17 mouse cellular contexts compared by ENCODE assay signal in the genomic region with DNA sequence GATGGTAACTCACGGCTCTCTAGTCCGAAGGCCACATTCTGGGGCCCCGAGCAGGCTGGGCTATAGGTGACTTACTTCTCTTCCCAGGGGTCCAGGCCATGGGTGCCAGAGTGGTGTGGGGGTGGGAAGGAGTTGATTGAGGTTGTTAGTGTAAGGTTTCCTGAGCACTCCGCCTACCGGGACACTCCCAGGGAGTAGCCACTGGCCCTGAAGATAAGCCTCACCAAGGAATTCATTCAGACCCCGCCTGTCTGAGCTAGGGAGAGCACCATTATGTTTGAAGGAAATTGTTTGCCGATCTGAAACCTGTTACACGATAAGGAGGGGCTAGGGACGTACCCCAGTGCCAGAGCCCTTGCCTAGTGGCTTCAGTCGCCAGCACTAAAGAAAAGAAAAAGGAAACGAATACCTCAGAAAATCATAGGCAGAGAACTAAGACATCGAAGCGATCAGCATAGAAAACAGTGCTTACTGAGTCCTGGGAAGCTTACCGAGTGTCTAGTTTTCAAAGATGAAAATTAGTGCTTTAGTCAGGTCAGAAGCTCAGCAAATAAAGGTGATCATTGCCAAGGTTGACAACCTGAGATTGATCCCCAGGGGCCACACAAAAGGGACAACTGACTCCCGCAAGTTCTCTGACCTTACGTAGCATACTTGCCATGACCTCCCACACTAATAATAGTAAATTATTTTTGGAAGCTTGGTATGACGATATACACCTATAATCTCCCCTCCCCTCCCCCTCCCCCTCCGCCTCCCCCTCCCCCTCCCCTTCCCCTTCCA. TPM values are rescaled to one million over a fixed set of nuclear protein-coding genes. Genes with fewer than 3 reads are reported as not detected.
DNase-seq lines count a peak whose midpoint lies in the region; ATAC-seq and TF ChIP-seq lines count a peak whose summit lies in the region.
"Had no signal": no experiment of that assay in that cellular context is flagged by ENCODE, and none has a peak within 500 bp of the region (broad histone marks: within the 10 kb centered on the region; RNA-seq: fewer than 3 reads in every experiment).

No protein-coding gene starts in this region.

- no peak for TF ChIP-seq EP300 in stomach, postnatal 0 days (optimal IDR thresholded peaks at IDR 0.05)

- ATAC-seq in lung, embryonic 15.5 days (ENCODE audit: borderline replicate concordance, extremely low read depth, low FRiP score, low TSS enrichment) = 0 out of 2 replicates have a peak, but pooled peaks have one; percentile 23
- peak; percentile 33 for ATAC-seq in intestine, postnatal 0 days
- peak; percentile 72 for ATAC-seq in lung, embryonic 16.5 days (ENCODE audit: low read depth)
- ATAC-seq in stomach, postnatal 0 days (ENCODE audit: low FRiP score, low TSS enrichment) = peak; percentile 78
- no peak for ATAC-seq in midbrain, embryonic 14.5 days (ENCODE audit: low FRiP score, low TSS enrichment)
- ATAC-seq: midbrain, embryonic 13.5 days had no signal

- H3K27ac ChIP-seq in lung, embryonic 15.5 days = peak overlapping the region; percentile 41; the same call in 1 of the 2 replicates
- H3K27ac ChIP-seq in intestine, postnatal 0 days (ENCODE audit: low read depth, low read length) = peak overlapping the region; percentile 78
- H3K27ac ChIP-seq in lung, embryonic 16.5 days (ENCODE audit: low read length) = peak overlapping the region; percentile 17; the same call in 1 of the 2 replicates
- peak overlapping the region; percentile 71 for H3K27ac ChIP-seq in stomach, postnatal 0 days (replicated peaks)
- no peak overlapping the region for H3K27ac ChIP-seq in forebrain, embryonic 10.5 days
- no peak overlapping the region for H3K27ac ChIP-seq in midbrain, embryonic 14.5 days (replicated peaks; ENCODE audit: low read depth, low read length)
- H3K27ac ChIP-seq: heart, embryonic 13.5 days; macrophage; midbrain, embryonic 13.5 days had no signal

- H3K4me3 ChIP-seq in lung, embryonic 15.5 days = no peak overlapping the region
- H3K4me3 ChIP-seq in intestine, postnatal 0 days (ENCODE audit: low read depth, low read length) = no peak overlapping the region
- no peak overlapping the region for H3K4me3 ChIP-seq in lung, embryonic 16.5 days (ENCODE audit: low read length)
- H3K4me3 ChIP-seq in stomach, postnatal 0 days (ENCODE audit: low read depth, low read length) = no peak overlapping the region
- H3K4me3 ChIP-seq in forebrain, embryonic 10.5 days = no peak overlapping the region
- no peak overlapping the region for H3K4me3 ChIP-seq in midbrain, embryonic 14.5 days (replicated peaks; ENCODE audit: low read depth, low read length)
- H3K4me3 ChIP-seq: heart, embryonic 13.5 days; midbrain, embryonic 13.5 days had no signal

- no peak for DNase-seq in lung, postnatal 14 days
- DNase-seq in stomach, postnatal 0 days (ENCODE audit: low spot score) = peak; percentile 73
- DNase-seq in frontal cortex, postnatal 36 days (ENCODE audit: low spot score in 2 of 2) = no peak
- no peak for DNase-seq in forebrain, embryonic 10.5 days (ENCODE audit: extremely low spot score, low spot score)
- no peak for DNase-seq in midbrain, embryonic 14.5 days
- DNase-seq: cerebellum, postnatal 25 days; gastrocnemius, postnatal 36 days; heart, postnatal 4 days; kidney, postnatal 25 days; thymus, adult 2 months had no signal

- H3K9ac ChIP-seq in lung, embryonic 15.5 days = no peak overlapping the region
- no peak overlapping the region for H3K9ac ChIP-seq in intestine, postnatal 0 days (ENCODE audit: low read depth, low read length)
- no peak overlapping the region for H3K9ac ChIP-seq in lung, embryonic 16.5 days (ENCODE audit: low read length)
- no peak overlapping the region for H3K9ac ChIP-seq in stomach, postnatal 0 days (ENCODE audit: low read length)
- H3K9ac ChIP-seq in midbrain, embryonic 14.5 days (replicated peaks; ENCODE audit: low read length) = no peak overlapping the region
- H3K9ac ChIP-seq: heart, embryonic 13.5 days; midbrain, embryonic 13.5 days had no signal

- TF ChIP-seq CTCF in intestine, postnatal 0 days (IDR thresholded peaks at IDR 0.05; ENCODE audit: low read depth) = no peak
- TF ChIP-seq CTCF in stomach, postnatal 0 days (IDR thresholded peaks at IDR 0.05; ENCODE audit: low read depth) = no peak

- no peaks in the 10 kb centered on the region for H3K4me1 ChIP-seq in lung, embryonic 15.5 days
- peaks cover 8% of the 10 kb centered on the region; the same call in 1 of the 2 replicates for H3K4me1 ChIP-seq in intestine, postnatal 0 days (replicated peaks; ENCODE audit: control insufficient read depth, insufficient read depth, low read length)
- H3K4me1 ChIP-seq in lung, embryonic 16.5 days (replicated peaks; ENCODE audit: control insufficient read depth, insufficient read depth, low read length) = no peaks in the 10 kb centered on the region
- no peaks in the 10 kb centered on the region for H3K4me1 ChIP-seq in stomach, postnatal 0 days (replicated peaks; ENCODE audit: control insufficient read depth, insufficient read depth)
- no peaks in the 10 kb centered on the region for H3K4me1 ChIP-seq in forebrain, embryonic 10.5 days
- H3K4me1 ChIP-seq in midbrain, embryonic 14.5 days (ENCODE audit: control insufficient read depth, insufficient read depth, low read length) = no peaks in the 10 kb centered on the region
- H3K4me1 ChIP-seq: midbrain, embryonic 13.5 days had no signal

- no peak overlapping the region for H3K4me2 ChIP-seq in lung, embryonic 15.5 days
- H3K4me2 ChIP-seq in intestine, postnatal 0 days (replicated peaks; ENCODE audit: low read depth) = peak overlapping the region; percentile 50
- no peak overlapping the region for H3K4me2 ChIP-seq in lung, embryonic 16.5 days (ENCODE audit: low read depth, low read length)
- H3K4me2 ChIP-seq in stomach, postnatal 0 days (replicated peaks; ENCODE audit: low read depth) = no peak overlapping the region
- no peak overlapping the region for H3K4me2 ChIP-seq in midbrain, embryonic 14.5 days (ENCODE audit: low read length)
- H3K4me2 ChIP-seq: heart, embryonic 13.5 days; midbrain, embryonic 13.5 days had no signal

- H3K27me3 ChIP-seq in lung, embryonic 15.5 days = no peaks in the 10 kb centered on the region
- no peaks in the 10 kb centered on the region for H3K27me3 ChIP-seq in intestine, postnatal 0 days (replicated peaks; ENCODE audit: control insufficient read depth, insufficient read depth, low read length)
- no peaks in the 10 kb centered on the region for H3K27me3 ChIP-seq in lung, embryonic 16.5 days (ENCODE audit: control insufficient read depth, insufficient read depth, low read depth, low read length)
- H3K27me3 ChIP-seq in stomach, postnatal 0 days (ENCODE audit: control insufficient read depth, insufficient read depth, low read length) = no peaks in the 10 kb centered on the region
- no peaks in the 10 kb centered on the region for H3K27me3 ChIP-seq in forebrain, embryonic 10.5 days (ENCODE audit: poor library complexity, severe bottlenecking)
- H3K27me3 ChIP-seq in midbrain, embryonic 14.5 days (ENCODE audit: control insufficient read depth, insufficient read depth, low read length) = no peaks in the 10 kb centered on the region
- H3K27me3 ChIP-seq: heart, embryonic 13.5 days; midbrain, embryonic 13.5 days had no signal

- H3K36me3 ChIP-seq in lung, embryonic 15.5 days = no peaks in the 10 kb centered on the region
- H3K36me3 ChIP-seq in intestine, postnatal 0 days (ENCODE audit: control insufficient read depth, insufficient read depth) = peaks cover 7% of the 10 kb centered on the region; the same call in 1 of the 2 replicates
- H3K36me3 ChIP-seq in lung, embryonic 16.5 days (ENCODE audit: control insufficient read depth, insufficient read depth, low read length) = no peaks in the 10 kb centered on the region
- no peaks in the 10 kb centered on the region for H3K36me3 ChIP-seq in stomach, postnatal 0 days (ENCODE audit: control insufficient read depth, insufficient read depth, low read length)
- no peaks in the 10 kb centered on the region for H3K36me3 ChIP-seq in forebrain, embryonic 10.5 days (replicated peaks)
- no peaks in the 10 kb centered on the region for H3K36me3 ChIP-seq in midbrain, embryonic 14.5 days (ENCODE audit: control insufficient read depth, insufficient read depth, low read length)
- H3K36me3 ChIP-seq: G1E; heart, embryonic 13.5 days; midbrain, embryonic 13.5 days had no signal

- 43% methylated on average over 17 of the region's 18 CpGs for WGBS in lung, embryonic 15.5 days
- WGBS in intestine, postnatal 0 days = 29% methylated on average over 17 of the region's 18 CpGs
- 42% methylated on average over 17 of the region's 18 CpGs for WGBS in lung, embryonic 16.5 days
- 46% methylated on average over 17 of the region's 18 CpGs for WGBS in stomach, postnatal 0 days
- 76% methylated on average over 18 of the region's 18 CpGs for WGBS in forebrain, embryonic 10.5 days
- 82% methylated on average over 18 of the region's 18 CpGs for WGBS in midbrain, embryonic 14.5 days

- H3K9me3 ChIP-seq in lung, embryonic 15.5 days = no peaks in the 10 kb centered on the region
- no peaks in the 10 kb centered on the region for H3K9me3 ChIP-seq in intestine, postnatal 0 days (ENCODE audit: control insufficient read depth)
- H3K9me3 ChIP-seq in lung, embryonic 16.5 days (ENCODE audit: control insufficient read depth, low read length) = no peaks in the 10 kb centered on the region
- H3K9me3 ChIP-seq in stomach, postnatal 0 days (ENCODE audit: control insufficient read depth, low read length) = no peaks in the 10 kb centered on the region
- no peaks in the 10 kb centered on the region for H3K9me3 ChIP-seq in forebrain, embryonic 10.5 days
- H3K9me3 ChIP-seq in midbrain, embryonic 14.5 days (ENCODE audit: control insufficient read depth, low read length) = no peaks in the 10 kb centered on the region
- H3K9me3 ChIP-seq: G1E; heart, embryonic 13.5 days; midbrain, embryonic 13.5 days had no signal

RNA-seq across cellular contexts. Expression of a gene that starts 14.1 kb away (rescaled TPM):
- polyA plus RNA-seq in lung, embryonic 15.5 days (2015; fragmentation: Nextera tagmentation; extraction: Ambion mirVana) = 4.7 and 5.0 TPM in 2 replicates
- 63.3 and 75.0 TPM in 2 replicates for polyA plus RNA-seq in intestine, postnatal 0 days (2015; fragmentation: Nextera tagmentation; extraction: Ambion mirVana)
- polyA plus RNA-seq in lung, embryonic 16.5 days (2015; fragmentation: Nextera tagmentation; extraction: Ambion mirVana) = 5.9 and 6.6 TPM in 2 replicates
- 23.1 and 24.4 TPM in 2 replicates for polyA plus RNA-seq in stomach, postnatal 0 days (2015; fragmentation: Nextera tagmentation; extraction: Ambion mirVana)
- 4.5 and 4.6 TPM in 2 replicates for polyA plus RNA-seq in forebrain, embryonic 10.5 days (2016; fragmentation: Nextera tagmentation; extraction: Ambion mirVana)
- 1.5 and 1.9 TPM in 2 replicates for polyA plus RNA-seq in midbrain, embryonic 14.5 days (2014; fragmentation: Nextera tagmentation; extraction: Ambion mirVana)
- polyA plus RNA-seq: macrophage had no signal

RNA-seq across cellular contexts. Expression of a gene that starts 29.9 kb away (rescaled TPM):
- polyA plus RNA-seq in lung, embryonic 15.5 days (2015; fragmentation: Nextera tagmentation; extraction: Ambion mirVana) = 14.2 and 15.7 TPM in 2 replicates
- 8.6 and 9.1 TPM in 2 replicates for polyA plus RNA-seq in intestine, postnatal 0 days (2015; fragmentation: Nextera tagmentation; extraction: Ambion mirVana)
- polyA plus RNA-seq in lung, embryonic 16.5 days (2015; fragmentation: Nextera tagmentation; extraction: Ambion mirVana) = 15.5 and 16.5 TPM in 2 replicates
- polyA plus RNA-seq in stomach, postnatal 0 days (2015; fragmentation: Nextera tagmentation; extraction: Ambion mirVana) = 9.1 and 9.3 TPM in 2 replicates
- polyA plus RNA-seq in forebrain, embryonic 10.5 days (2016; fragmentation: Nextera tagmentation; extraction: Ambion mirVana) = 17.9 and 18.5 TPM in 2 replicates
- 19.7 and 22.8 TPM in 2 replicates for polyA plus RNA-seq in midbrain, embryonic 14.5 days (2014; fragmentation: Nextera tagmentation; extraction: Ambion mirVana)

RNA-seq across cellular contexts. Expression of a gene that starts 48.5 kb away (rescaled TPM):
- 18.0 and 19.0 TPM in 2 replicates for polyA plus RNA-seq in lung, embryonic 15.5 days (2015; fragmentation: Nextera tagmentation; extraction: Ambion mirVana)
- polyA plus RNA-seq in intestine, postnatal 0 days (2015; fragmentation: Nextera tagmentation; extraction: Ambion mirVana) = 9.3 and 10.3 TPM in 2 replicates
- polyA plus RNA-seq in lung, embryonic 16.5 days (2015; fragmentation: Nextera tagmentation; extraction: Ambion mirVana) = 20.0 and 21.0 TPM in 2 replicates
- polyA plus RNA-seq in stomach, postnatal 0 days (2015; fragmentation: Nextera tagmentation; extraction: Ambion mirVana) = 8.8 and 9.3 TPM in 2 replicates
- 28.4 and 29.3 TPM in 2 replicates for polyA plus RNA-seq in forebrain, embryonic 10.5 days (2016; fragmentation: Nextera tagmentation; extraction: Ambion mirVana)
- 17.7 and 19.1 TPM in 2 replicates for polyA plus RNA-seq in midbrain, embryonic 14.5 days (2014; fragmentation: Nextera tagmentation; extraction: Ambion mirVana)

RNA-seq across cellular contexts. Expression of a gene that starts 48.7 kb away (rescaled TPM):
- polyA plus RNA-seq in lung, embryonic 15.5 days (2015; fragmentation: Nextera tagmentation; extraction: Ambion mirVana) = 52.9 and 56.8 TPM in 2 replicates
- 9.7 and 10.1 TPM in 2 replicates for polyA plus RNA-seq in intestine, postnatal 0 days (2015; fragmentation: Nextera tagmentation; extraction: Ambion mirVana)
- 54.1 and 54.4 TPM in 2 replicates for polyA plus RNA-seq in lung, embryonic 16.5 days (2015; fragmentation: Nextera tagmentation; extraction: Ambion mirVana)
- 11.7 and 12.3 TPM in 2 replicates for polyA plus RNA-seq in stomach, postnatal 0 days (2015; fragmentation: Nextera tagmentation; extraction: Ambion mirVana)
- 69.9 and 72.3 TPM in 2 replicates for polyA plus RNA-seq in forebrain, embryonic 10.5 days (2016; fragmentation: Nextera tagmentation; extraction: Ambion mirVana)
- polyA plus RNA-seq in midbrain, embryonic 14.5 days (2014; fragmentation: Nextera tagmentation; extraction: Ambion mirVana) = 19.7 and 27.2 TPM in 2 replicates

Comparison
In these comparisons a context has a peak if more than half of its experiments do, and no peak if none do; other contexts are left out.
1. H3K27ac ChIP-seq: peak in lung, embryonic 15.5 days (single experiment), intestine, postnatal 0 days (single experiment), lung, embryonic 16.5 days (single experiment) and stomach, postnatal 0 days (single experiment); none in forebrain, embryonic 10.5 days (single experiment) and midbrain, embryonic 14.5 days (single experiment).